8 mouse cellular contexts compared by ENCODE assay signal in the genomic region with DNA sequence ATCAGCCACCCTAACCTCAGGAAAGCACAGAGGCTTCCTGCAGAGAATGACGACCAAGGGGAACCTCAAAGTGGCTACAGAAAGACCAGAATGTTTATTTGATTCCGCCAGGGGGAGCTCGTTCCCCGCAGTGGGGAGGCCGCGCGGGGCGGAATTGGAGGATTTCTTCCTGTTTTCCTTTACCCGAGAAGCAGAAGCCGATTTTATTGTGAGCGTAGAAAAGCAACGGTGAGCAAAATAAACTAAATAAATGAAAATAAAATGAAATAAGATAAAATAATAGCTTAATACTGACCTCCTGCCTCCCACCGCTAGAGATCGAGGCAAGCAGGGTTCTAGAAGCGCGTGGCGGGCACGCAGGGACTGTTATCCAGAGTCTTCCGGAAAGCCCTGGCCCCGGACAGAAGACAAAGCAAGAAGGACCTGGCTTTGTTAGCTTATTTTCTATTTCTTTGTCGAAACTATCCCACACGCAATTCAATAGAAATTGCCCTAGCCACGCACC. TPM values are rescaled to one million over a fixed set of nuclear protein-coding genes. Genes with fewer than 3 reads are reported as not detected.
DNase-seq lines count a peak whose midpoint lies in the region; ATAC-seq and TF ChIP-seq lines count a peak whose summit lies in the region.

No protein-coding gene starts in this region.

- 0 out of 2 replicates have a peak, but pooled peaks cover 2% of the 10 kb centered on the region for H3K4me1 ChIP-seq in heart, embryonic 15.5 days (replicated peaks)
- peaks cover 2 to 3% of the 10 kb centered on the region in 2 experiments; a peak in 2 of 4 replicates for H3K4me1 ChIP-seq in liver, embryonic 14.5 days (replicated peaks; ENCODE audit: control insufficient read depth in 2 of 2, insufficient read depth in 2 of 2, low read length in 1 of 2)
- H3K4me1 ChIP-seq in neural tube, embryonic 11.5 days (ENCODE audit: control insufficient read depth, insufficient read depth, low read length): no peaks in the 10 kb centered on the region
- no peaks in the 10 kb centered on the region for H3K4me1 ChIP-seq in stomach, postnatal 0 days (replicated peaks; ENCODE audit: control insufficient read depth, insufficient read depth)

- H3K27me3 ChIP-seq in heart, embryonic 15.5 days: peaks cover 9% of the 10 kb centered on the region
- peaks cover 6% of the 10 kb centered on the region for H3K27me3 ChIP-seq in liver, embryonic 14.5 days (ENCODE audit: control insufficient read depth, insufficient read depth, low read length)
- H3K27me3 ChIP-seq in neural tube, embryonic 11.5 days (ENCODE audit: control insufficient read depth, insufficient read depth, low read length): 0 out of 2 replicates have a peak, but pooled peaks cover 3% of the 10 kb centered on the region
- H3K27me3 ChIP-seq in stomach, postnatal 0 days (ENCODE audit: control insufficient read depth, insufficient read depth, low read length): no peaks in the 10 kb centered on the region

- no peak for TF ChIP-seq EP300 in liver, embryonic 14.5 days (IDR thresholded peaks at IDR 0.05; ENCODE audit: low read depth)
- no peak for TF ChIP-seq EP300 in stomach, postnatal 0 days (optimal IDR thresholded peaks at IDR 0.05)

- no peaks in the 10 kb centered on the region for H3K9me3 ChIP-seq in heart, embryonic 15.5 days (replicated peaks)
- H3K9me3 ChIP-seq in liver, embryonic 14.5 days (ENCODE audit: control insufficient read depth, low read length): no peaks in the 10 kb centered on the region
- H3K9me3 ChIP-seq in neural tube, embryonic 11.5 days (ENCODE audit: control insufficient read depth, low read length): no peaks in the 10 kb centered on the region
- H3K9me3 ChIP-seq in stomach, postnatal 0 days (ENCODE audit: control insufficient read depth, low read length): no peaks in the 10 kb centered on the region

- H3K4me3 ChIP-seq in heart, embryonic 15.5 days: peak overlapping the region; percentile 77
- H3K4me3 ChIP-seq in liver, embryonic 14.5 days (ENCODE audit: insufficient read depth in 1 of 2, low read depth in 2 of 2, low read length in 2 of 2): peak overlapping the region; percentile 79 to 100
- peak overlapping the region; percentile 65 for H3K4me3 ChIP-seq in neural tube, embryonic 11.5 days (ENCODE audit: low read depth, low read length)
- H3K4me3 ChIP-seq in stomach, postnatal 0 days (ENCODE audit: low read depth, low read length): peak overlapping the region; percentile 63

- peak overlapping the region; percentile 48 for H3K9ac ChIP-seq in heart, embryonic 15.5 days
- H3K9ac ChIP-seq in liver, embryonic 14.5 days (replicated peaks): peak overlapping the region; percentile 76
- H3K9ac ChIP-seq in neural tube, embryonic 11.5 days (ENCODE audit: low read length): peak overlapping the region; percentile 90
- peak overlapping the region; percentile 72 for H3K9ac ChIP-seq in stomach, postnatal 0 days (ENCODE audit: low read length)

- H3K27ac ChIP-seq in heart, embryonic 15.5 days: peak overlapping the region; percentile 90
- H3K27ac ChIP-seq in liver, embryonic 14.5 days: peak overlapping the region; percentile 86
- peak overlapping the region; percentile 85 for H3K27ac ChIP-seq in neural tube, embryonic 11.5 days (ENCODE audit: low read depth, low read length)
- H3K27ac ChIP-seq in stomach, postnatal 0 days (replicated peaks): peak overlapping the region; percentile 90

- ATAC-seq in heart, embryonic 15.5 days (replicated peaks; ENCODE audit: insufficient number of reproducible peaks, insufficient read depth, low FRiP score, low read depth): peak; percentile 80
- peak; percentile 83 for ATAC-seq in liver, embryonic 14.5 days (ENCODE audit: insufficient read depth)
- peak; percentile 87 for ATAC-seq in neural tube, embryonic 11.5 days (ENCODE audit: insufficient read depth, low FRiP score, low TSS enrichment)
- ATAC-seq in stomach, postnatal 0 days (ENCODE audit: low FRiP score, low TSS enrichment): peak; percentile 82

- DNase-seq in CD4-positive, CD25-positive, alpha-beta regulatory T cell, adult 2 months (ENCODE audit: low read depth, low spot score): peak; percentile 95
- peak; percentile 88 for DNase-seq in c-Kit-negative CD71-positive TER-119-positive erythroid progenitor cells, embryonic 14.5 days (ENCODE audit: low read depth, low spot score)
- DNase-seq in fibroblast of lung, adult 2 months (ENCODE audit: low read depth): peak; percentile 69
- peak; percentile 88 to 90 for DNase-seq in kidney, postnatal 25 days
- DNase-seq in liver, embryonic 14.5 days (ENCODE audit: low read depth in 3 of 3, low spot score in 3 of 3): peak; percentile 75 to 87 (median 77)
- peak; percentile 90 for DNase-seq in neural tube, embryonic 11.5 days (ENCODE audit: low spot score)
- peak; percentile 93 for DNase-seq in stomach, postnatal 0 days (ENCODE audit: low spot score)

- peak overlapping the region; percentile 52 for H3K4me2 ChIP-seq in heart, embryonic 15.5 days
- peak overlapping the region; percentile 70 for H3K4me2 ChIP-seq in liver, embryonic 14.5 days (ENCODE audit: low read depth)
- H3K4me2 ChIP-seq in neural tube, embryonic 11.5 days (ENCODE audit: low read depth): peak overlapping the region; percentile 42
- peak overlapping the region; percentile 45 for H3K4me2 ChIP-seq in stomach, postnatal 0 days (replicated peaks; ENCODE audit: low read depth)

- peak; percentile 97 for TF ChIP-seq CTCF in liver, embryonic 14.5 days (IDR thresholded peaks at IDR 0.05; ENCODE audit: low read depth)
- TF ChIP-seq CTCF in stomach, postnatal 0 days (IDR thresholded peaks at IDR 0.05; ENCODE audit: low read depth): peak; percentile 98

- no peaks in the 10 kb centered on the region for H3K36me3 ChIP-seq in heart, embryonic 15.5 days
- H3K36me3 ChIP-seq in liver, embryonic 14.5 days (replicated peaks; ENCODE audit: control insufficient read depth, insufficient read depth, low read depth): no peaks in the 10 kb centered on the region
- H3K36me3 ChIP-seq in neural tube, embryonic 11.5 days (ENCODE audit: control insufficient read depth, insufficient read depth, low read length): no peaks in the 10 kb centered on the region
- H3K36me3 ChIP-seq in stomach, postnatal 0 days (ENCODE audit: control insufficient read depth, insufficient read depth, low read length): no peaks in the 10 kb centered on the region

- WGBS in heart, embryonic 15.5 days: under 1% methylated on average over 23 of the region's 23 CpGs
- WGBS in liver, embryonic 14.5 days (ENCODE audit: insufficient replicate concordance): under 1% methylated on average over 23 of the region's 23 CpGs
- under 1% methylated on average over 23 of the region's 23 CpGs for WGBS in neural tube, embryonic 11.5 days
- WGBS in stomach, postnatal 0 days: under 1% methylated on average over 23 of the region's 23 CpGs

RNA-seq across cellular contexts. Expression of gene Pom121l2, which starts 6.7 kb away (rescaled TPM):
- polyA plus RNA-seq in heart, embryonic 15.5 days (2015; fragmentation: Nextera tagmentation; extraction: Ambion mirVana): not detected in 2 replicates
- not detected in 2 replicates for polyA plus RNA-seq in liver, embryonic 14.5 days (2012; rRNA removed)
- not detected in 2 replicates for polyA plus RNA-seq in liver, embryonic 14.5 days (2014; fragmentation: Nextera tagmentation; extraction: Ambion mirVana)
- 0.16 and 0.19 TPM in 2 replicates for polyA plus RNA-seq in neural tube, embryonic 11.5 days (2014; fragmentation: Nextera tagmentation; extraction: Ambion mirVana)
- 0.05 TPM in 1 of 2 replicates, not detected in the other for polyA plus RNA-seq in stomach, postnatal 0 days (2015; fragmentation: Nextera tagmentation; extraction: Ambion mirVana)

RNA-seq across cellular contexts. Expression of gene Zfp184, which starts 29.4 kb away (rescaled TPM):
- 3.8 and 5.1 TPM in 2 replicates for polyA plus RNA-seq in heart, embryonic 15.5 days (2015; fragmentation: Nextera tagmentation; extraction: Ambion mirVana)
- polyA plus RNA-seq in liver, embryonic 14.5 days (2012; rRNA removed): 0.30 and 0.41 TPM in 2 replicates
- 0.50 and 0.82 TPM in 2 replicates for polyA plus RNA-seq in liver, embryonic 14.5 days (2014; fragmentation: Nextera tagmentation; extraction: Ambion mirVana)
- 22.1 and 25.9 TPM in 2 replicates for polyA plus RNA-seq in neural tube, embryonic 11.5 days (2014; fragmentation: Nextera tagmentation; extraction: Ambion mirVana)
- polyA plus RNA-seq in stomach, postnatal 0 days (2015; fragmentation: Nextera tagmentation; extraction: Ambion mirVana): 1.4 and 1.6 TPM in 2 replicates

RNA-seq across cellular contexts. Expression of gene Prss16, which starts 35.3 kb away (rescaled TPM):
- polyA plus RNA-seq in heart, embryonic 15.5 days (2015; fragmentation: Nextera tagmentation; extraction: Ambion mirVana): 9.5 and 113 TPM in 2 replicates
- polyA plus RNA-seq in liver, embryonic 14.5 days (2012; rRNA removed): 0.23 and 0.34 TPM in 2 replicates
- 0.33 and 0.39 TPM in 2 replicates for polyA plus RNA-seq in liver, embryonic 14.5 days (2014; fragmentation: Nextera tagmentation; extraction: Ambion mirVana)
- polyA plus RNA-seq in neural tube, embryonic 11.5 days (2014; fragmentation: Nextera tagmentation; extraction: Ambion mirVana): 0.21 and 0.27 TPM in 2 replicates
- 0.51 and 0.65 TPM in 2 replicates for polyA plus RNA-seq in stomach, postnatal 0 days (2015; fragmentation: Nextera tagmentation; extraction: Ambion mirVana)

Comparison
In these comparisons a context has a peak if more than half of its experiments do, and no peak if none do; other contexts are left out.
1. Peak in every context shown above with its lines: DNase-seq, ATAC-seq, H3K4me3 ChIP-seq and H3K27ac ChIP-seq.